Mouse (Mus musculus): ENCODE results near the gene Ddx27. TPM values are rescaled to one million over a fixed set of nuclear protein-coding genes. Genes with fewer than 3 reads are reported as not detected.
A peak's percentile ranks its signal among the peaks of the same experiment; 100 is the strongest.

Ddx27 gene
- polyA plus RNA-seq, 1 experiment from 2014 or later: 47.0 TPM

- no peaks in the 10 kb centered on the region for H3K36me3 ChIP-seq (ENCODE audit: control insufficient read depth, insufficient read depth, low read length)
- H3K4me2 ChIP-seq (ENCODE audit: low read length): no peak overlapping the region
- no peak overlapping the region for H3K4me3 ChIP-seq (ENCODE audit: low read depth, low read length)
- H3K4me1 ChIP-seq (replicated peaks; ENCODE audit: control insufficient read depth, insufficient read depth, low read length): peaks cover 39% of the 10 kb centered on the region
- no peaks in the 10 kb centered on the region for H3K27me3 ChIP-seq (replicated peaks; ENCODE audit: control insufficient read depth, insufficient read depth, low read length)
- no peak overlapping the region for H3K9ac ChIP-seq (ENCODE audit: low read length)
- no peaks in the 10 kb centered on the region for H3K9me3 ChIP-seq (ENCODE audit: control insufficient read depth, low read length)
- H3K27ac ChIP-seq (ENCODE audit: low read depth): no peak overlapping the region
- no peak for DNase-seq (ENCODE audit: low spot score)
- no peak for ATAC-seq (replicated peaks; ENCODE audit: low FRiP score, low TSS enrichment, low read depth)
Measured at GRCm38 (mm10) chr2:166991945-166992344, 23.0 kb upstream of the Ddx27 start.

GRCm38 (mm10) chr2:166995021-166995795, 19.8 kb upstream of the Ddx27 start:
- H3K4me2 ChIP-seq (ENCODE audit: low read length): peak overlapping the region; percentile 98
- H3K9ac ChIP-seq (ENCODE audit: low read length): peak overlapping the region; percentile 91
- DNase-seq (ENCODE audit: low spot score) (peak; percentile 63), ATAC-seq (replicated peaks; ENCODE audit: low FRiP score, low TSS enrichment, low read depth) (no peak; the same call in 1 of the 2 replicates)
- 2% methylated on average over 28 of the region's 28 CpGs for WGBS
- no peaks in the 10 kb centered on the region for H3K9me3 ChIP-seq (ENCODE audit: control insufficient read depth, low read length)
- H3K4me1 ChIP-seq (replicated peaks; ENCODE audit: control insufficient read depth, insufficient read depth, low read length): peaks cover 39% of the 10 kb centered on the region
- H3K4me3 ChIP-seq (ENCODE audit: low read depth, low read length): peak overlapping the region; percentile 96
- no peaks in the 10 kb centered on the region for H3K36me3 ChIP-seq (ENCODE audit: control insufficient read depth, insufficient read depth, low read length)
- H3K27me3 ChIP-seq (replicated peaks; ENCODE audit: control insufficient read depth, insufficient read depth, low read length): no peaks in the 10 kb centered on the region
- H3K27ac ChIP-seq (ENCODE audit: low read depth): peak overlapping the region; percentile 97

- DNase-seq (ENCODE audit: low spot score) (peak; percentile 90), ATAC-seq (replicated peaks; ENCODE audit: low FRiP score, low TSS enrichment, low read depth) (peak; percentile 99)
- Histone ChIP-seq H3K36me3 (ENCODE audit: control insufficient read depth, insufficient read depth, low read length) (no peaks in the 10 kb centered on the region), H3K27ac (ENCODE audit: low read depth) (peak within 1 kb of the TSS; percentile 97), H3K4me2 (ENCODE audit: low read length) (peak within 1 kb of the TSS; percentile 98), H3K4me1 (replicated peaks; ENCODE audit: control insufficient read depth, insufficient read depth, low read length) (peaks cover 36% of the 10 kb centered on the region), H3K9ac (ENCODE audit: low read length) (peak within 1 kb of the TSS; percentile 91), H3K27me3 (replicated peaks; ENCODE audit: control insufficient read depth, insufficient read depth, low read length) (no peaks in the 10 kb centered on the region), H3K9me3 (ENCODE audit: control insufficient read depth, low read length) (no peaks in the 10 kb centered on the region), H3K4me3 (ENCODE audit: low read depth, low read length) (peak within 1 kb of the TSS; percentile 96)
- WGBS: under 1% methylated on average over 83 of the region's 88 CpGs
Measured at GRCm38 (mm10) chr2:166995796-166996532, 19.0 kb upstream of the Ddx27 start, which contains the start of gene Stau1. Gene Stau1 (minus strand): TSS chr2:166996299.

- ATAC-seq (replicated peaks; ENCODE audit: low FRiP score, low TSS enrichment, low read depth) (peak; percentile 7; the same call in 1 of the 2 replicates), DNase-seq (ENCODE audit: low spot score) (no peak)
- H3K4me3 ChIP-seq (ENCODE audit: low read depth, low read length): peak overlapping the region; percentile 96
- no peaks in the 10 kb centered on the region for H3K9me3 ChIP-seq (ENCODE audit: control insufficient read depth, low read length)
- 35% methylated on average over 8 of the region's 8 CpGs for WGBS
- no peaks in the 10 kb centered on the region for H3K36me3 ChIP-seq (ENCODE audit: control insufficient read depth, insufficient read depth, low read length)
- peak overlapping the region; percentile 65 for H3K27ac ChIP-seq (ENCODE audit: low read depth)
- H3K27me3 ChIP-seq (replicated peaks; ENCODE audit: control insufficient read depth, insufficient read depth, low read length): no peaks in the 10 kb centered on the region
- peak overlapping the region; percentile 50 for H3K4me2 ChIP-seq (ENCODE audit: low read length)
- H3K4me1 ChIP-seq (replicated peaks; ENCODE audit: control insufficient read depth, insufficient read depth, low read length): peaks cover 32% of the 10 kb centered on the region
- H3K9ac ChIP-seq (ENCODE audit: low read length): peak overlapping the region; percentile 61
Measured at GRCm38 (mm10) chr2:166996533-166996894, 18.5 kb upstream of the Ddx27 start.

- WGBS: 82% methylated on average over 9 of the region's 9 CpGs
- Histone ChIP-seq H3K27me3 (replicated peaks; ENCODE audit: control insufficient read depth, insufficient read depth, low read length) (no peaks in the 10 kb centered on the region), H3K27ac (ENCODE audit: low read depth) (no peak overlapping the region), H3K9ac (ENCODE audit: low read length) (no peak overlapping the region), H3K4me2 (ENCODE audit: low read length) (no peak overlapping the region), H3K9me3 (ENCODE audit: control insufficient read depth, low read length) (no peaks in the 10 kb centered on the region), H3K4me1 (replicated peaks; ENCODE audit: control insufficient read depth, insufficient read depth, low read length) (no peaks in the 10 kb centered on the region), H3K4me3 (ENCODE audit: low read depth, low read length) (no peak overlapping the region), H3K36me3 (ENCODE audit: control insufficient read depth, insufficient read depth, low read length) (no peaks in the 10 kb centered on the region)
- no peak for ATAC-seq (replicated peaks; ENCODE audit: low FRiP score, low TSS enrichment, low read depth)
- no peak for DNase-seq (ENCODE audit: low spot score)
Measured at GRCm38 (mm10) chr2:167001486-167001885, 13.5 kb upstream of the Ddx27 start.

GRCm38 (mm10) chr2:167004099-167004854, 10.7 kb upstream of the Ddx27 start:
- no peak overlapping the region for H3K9ac ChIP-seq (ENCODE audit: low read length)
- H3K4me2 ChIP-seq (ENCODE audit: low read length): no peak overlapping the region
- no peaks in the 10 kb centered on the region for H3K36me3 ChIP-seq (ENCODE audit: control insufficient read depth, insufficient read depth, low read length)
- H3K9me3 ChIP-seq (ENCODE audit: control insufficient read depth, low read length): no peaks in the 10 kb centered on the region
- no peaks in the 10 kb centered on the region for H3K4me1 ChIP-seq (replicated peaks; ENCODE audit: control insufficient read depth, insufficient read depth, low read length)
- H3K27ac ChIP-seq (ENCODE audit: low read depth): no peak overlapping the region
- DNase-seq (ENCODE audit: low spot score): peak; percentile 55
- no peaks in the 10 kb centered on the region for H3K27me3 ChIP-seq (replicated peaks; ENCODE audit: control insufficient read depth, insufficient read depth, low read length)
- WGBS: 43% methylated on average over 8 of the region's 8 CpGs
- ATAC-seq (replicated peaks; ENCODE audit: low FRiP score, low TSS enrichment, low read depth): no peak
- H3K4me3 ChIP-seq (ENCODE audit: low read depth, low read length): no peak overlapping the region

- DNase-seq (ENCODE audit: low spot score): no peak
- Histone ChIP-seq H3K4me3 (ENCODE audit: low read depth, low read length) (no peak overlapping the region), H3K4me2 (ENCODE audit: low read length) (no peak overlapping the region), H3K9ac (ENCODE audit: low read length) (no peak overlapping the region), H3K4me1 (replicated peaks; ENCODE audit: control insufficient read depth, insufficient read depth, low read length) (no peaks in the 10 kb centered on the region), H3K36me3 (ENCODE audit: control insufficient read depth, insufficient read depth, low read length) (no peaks in the 10 kb centered on the region), H3K27ac (ENCODE audit: low read depth) (no peak overlapping the region), H3K9me3 (ENCODE audit: control insufficient read depth, low read length) (no peaks in the 10 kb centered on the region), H3K27me3 (replicated peaks; ENCODE audit: control insufficient read depth, insufficient read depth, low read length) (no peaks in the 10 kb centered on the region)
- no peak for ATAC-seq (replicated peaks; ENCODE audit: low FRiP score, low TSS enrichment, low read depth)
- 84% methylated on average over 2 of the region's 2 CpGs for WGBS
Measured at GRCm38 (mm10) chr2:167006355-167006754, 8.6 kb upstream of the Ddx27 start.

- 73% methylated on average over 13 of the region's 13 CpGs for WGBS
- no peaks in the 10 kb centered on the region for H3K4me1 ChIP-seq (replicated peaks; ENCODE audit: control insufficient read depth, insufficient read depth, low read length)
- H3K9me3 ChIP-seq (ENCODE audit: control insufficient read depth, low read length): no peaks in the 10 kb centered on the region
- no peaks in the 10 kb centered on the region for H3K36me3 ChIP-seq (ENCODE audit: control insufficient read depth, insufficient read depth, low read length)
- H3K4me2 ChIP-seq (ENCODE audit: low read length): no peak overlapping the region
- H3K27ac ChIP-seq (ENCODE audit: low read depth): no peak overlapping the region
- no peaks in the 10 kb centered on the region for H3K27me3 ChIP-seq (replicated peaks; ENCODE audit: control insufficient read depth, insufficient read depth, low read length)
- no peak overlapping the region for H3K4me3 ChIP-seq (ENCODE audit: low read depth, low read length)
- no peak for ATAC-seq (replicated peaks; ENCODE audit: low FRiP score, low TSS enrichment, low read depth)
- DNase-seq (ENCODE audit: low spot score): no peak
- no peak overlapping the region for H3K9ac ChIP-seq (ENCODE audit: low read length)
Measured at GRCm38 (mm10) chr2:167007001-167007491, 7.9 kb upstream of the Ddx27 start.

Data from intestine, embryonic 14.5 days (tissue).